Mouse (Mus musculus) embryonic facial prominence, embryonic 11.5 days (tissue): ENCODE data around the gene Smarcd2. TPM values are rescaled to one million over a fixed set of nuclear protein-coding genes. Genes with fewer than 3 reads are reported as not detected.
A peak's percentile ranks its signal among the peaks of the same experiment; 100 is the strongest.
"Not testable (repeated sequence)": the region's sequence is repeated elsewhere in the genome, so short reads cannot be mapped to it uniquely, and the experiment has no call there.

Experiments
- ATAC-seq: fragments of 200-750 bp; cut with Nextera tagmentation; replicated peaks from 2 replicates; pipeline ENCODE4 v1.8.0; 2017; ENCODE audit warnings: low read depth; ENCODE audit not compliant: insufficient number of reproducible peaks, low FRiP score, low TSS enrichment
- DNase-seq: peaks from one replicate; pipeline ENCODE4 v3.0.0-alpha.2; 2015; ENCODE audit warnings: low spot score
- H3K27ac ChIP-seq: fragments of 300-500 bp; sonication (generic); replicated peaks from 2 replicates; pipeline ENCODE4 v1.5.1; 2014; ENCODE audit warnings: mild to moderate bottlenecking, low read depth, low read length, control low read depth
- H3K27me3 ChIP-seq: fragments of 300-500 bp; sonication (generic); 2 replicates; pipeline ENCODE4 v1.6.1; 2014; ENCODE audit warnings: mild to moderate bottlenecking, low read length, moderate library complexity, mixed read lengths; ENCODE audit not compliant: control insufficient read depth, insufficient read depth
- H3K36me3 ChIP-seq: fragments of 300-500 bp; sonication (generic); replicated peaks from 2 replicates; pipeline ENCODE4 v1.6.1; 2014; ENCODE audit warnings: low read depth, mild to moderate bottlenecking, low read length, moderate library complexity, mixed read lengths; ENCODE audit not compliant: control insufficient read depth, insufficient read depth
- H3K4me1 ChIP-seq: fragments of 300-500 bp; sonication (generic); 2 replicates; pipeline ENCODE4 v1.6.1; 2014; ENCODE audit warnings: low read length, mixed read lengths; ENCODE audit not compliant: control insufficient read depth, insufficient read depth
- H3K4me2 ChIP-seq: fragments of 300-500 bp; sonication (generic); 2 replicates; pipeline ENCODE4 v1.6.1; 2014; ENCODE audit warnings: low read depth, mild to moderate bottlenecking, control low read depth, low read length, moderate library complexity
- H3K4me3 ChIP-seq: fragments of 300-500 bp; sonication (generic); 2 replicates; pipeline ENCODE4 v1.5.1; 2014; ENCODE audit warnings: low read depth, low read length, control low read depth
- H3K9ac ChIP-seq: fragments of 300-500 bp; sonication (generic); replicated peaks from 2 replicates; pipeline ENCODE4 v1.6.1; 2014; ENCODE audit warnings: mild to moderate bottlenecking, control low read depth, low read length
- H3K9me3 ChIP-seq: fragments of 300-500 bp; sonication (generic); replicated peaks from 2 replicates; pipeline ENCODE4 v1.6.1; 2016; ENCODE audit warnings: mild to moderate bottlenecking, low read length, inconsistent platforms, mixed read lengths; ENCODE audit not compliant: control insufficient read depth
- WGBS: fragments of 180-500 bp; shearing (Covaris S2); extraction: QIAGEN DNeasy Blood & Tissue Kit; methylation state at CpG from one replicate; pipeline ENCODE4 v1.1.7; 2014; 5-methylcytosine and 5-hydroxymethylcytosine counted together
- polyA plus RNA-seq: library from polyadenylated mRNA; unstranded; fragments of >200 nt; fragmentation: Nextera tagmentation; extraction: Ambion mirVana; gene quantifications from 2 replicates; pipeline ENCODE4 v1.2.1, GENCODE M21; 2014

The Smarcd2 gene
- polyA plus RNA-seq, 1 experiment from 2014 or later, result 60.6 TPM

DNA sequence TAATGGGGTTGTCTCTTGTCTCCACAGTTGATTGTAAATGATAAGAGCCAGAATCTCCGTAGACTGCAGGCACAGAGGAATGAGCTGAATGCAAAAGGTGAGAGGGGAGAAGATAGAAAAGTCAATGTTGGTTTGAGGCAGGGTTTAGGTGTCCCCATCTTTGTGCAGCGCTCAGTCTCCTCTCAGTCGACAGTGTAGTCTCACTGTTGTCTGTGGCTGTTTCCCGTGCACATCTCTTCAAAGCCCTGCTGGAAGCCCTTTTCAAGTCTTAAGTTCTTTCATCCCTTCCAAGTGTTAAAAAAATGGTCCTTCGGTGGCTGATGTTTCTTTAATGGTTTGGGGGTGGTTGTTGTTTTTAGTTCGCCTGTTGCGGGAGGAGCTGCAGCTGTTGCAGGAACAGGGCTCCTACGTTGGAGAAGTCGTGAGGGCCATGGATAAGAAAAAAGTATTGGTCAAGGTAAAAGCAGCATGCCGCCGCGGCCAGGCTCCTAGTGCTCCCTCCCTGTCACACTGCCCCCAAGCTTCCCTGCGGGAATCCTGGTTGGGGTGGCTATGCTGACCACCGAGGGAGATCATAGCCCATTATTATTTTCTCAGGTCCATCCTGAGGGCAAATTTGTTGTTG is 11.8 kb downstream of the Smarcd2 start:
- H3K4me2 ChIP-seq, result no peak overlapping the region
- ATAC-seq, result no peak
- WGBS, result 88% methylated on average over 14 of the region's 14 CpGs
- no peaks in the 10 kb centered on the region for H3K27me3 ChIP-seq
- 0 out of 2 replicates have a peak, but pooled peaks cover 2% of the 10 kb centered on the region for H3K4me1 ChIP-seq
- no peaks in the 10 kb centered on the region for H3K9me3 ChIP-seq
- no peak for DNase-seq
- no peak overlapping the region for H3K27ac ChIP-seq
- no peak overlapping the region for H3K9ac ChIP-seq
- no peak overlapping the region for H3K4me3 ChIP-seq
- H3K36me3 ChIP-seq, result peaks cover 35% of the 10 kb centered on the region

DNA sequence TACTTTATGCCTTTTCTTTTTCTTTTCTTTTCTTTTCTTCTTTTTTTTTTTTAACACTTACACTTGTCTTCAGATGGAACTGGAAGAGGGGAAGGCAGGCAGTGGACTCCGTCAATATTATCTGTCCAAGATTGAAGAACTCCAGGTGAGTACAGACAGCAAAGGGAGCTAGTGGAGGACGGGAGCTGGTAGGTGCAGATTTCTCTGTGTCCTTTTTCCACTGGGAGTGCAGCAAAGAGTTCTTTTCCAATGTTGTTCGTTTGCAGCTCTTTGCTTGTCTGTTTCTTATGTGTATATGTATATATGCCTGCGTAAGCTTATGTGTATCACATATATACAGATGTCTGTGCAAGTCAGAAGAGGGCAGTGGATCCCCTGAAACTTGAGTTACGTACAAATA is 16.0 kb downstream of the Smarcd2 start:
- H3K27me3 ChIP-seq, result no peaks in the 10 kb centered on the region
- DNase-seq (no peak), ATAC-seq (no peak)
- peak overlapping the region; percentile 59 for H3K4me3 ChIP-seq
- H3K4me2 ChIP-seq, result peak overlapping the region; percentile 59
- peak overlapping the region; percentile 65 for H3K9ac ChIP-seq
- 69% methylated on average over 5 of the region's 5 CpGs for WGBS
- no peak overlapping the region for H3K27ac ChIP-seq
- H3K9me3 ChIP-seq, result no peaks in the 10 kb centered on the region
- H3K36me3 ChIP-seq, result peaks cover 7% of the 10 kb centered on the region
- 0 out of 2 replicates have a peak, but pooled peaks cover 2% of the 10 kb centered on the region for H3K4me1 ChIP-seq

DNA sequence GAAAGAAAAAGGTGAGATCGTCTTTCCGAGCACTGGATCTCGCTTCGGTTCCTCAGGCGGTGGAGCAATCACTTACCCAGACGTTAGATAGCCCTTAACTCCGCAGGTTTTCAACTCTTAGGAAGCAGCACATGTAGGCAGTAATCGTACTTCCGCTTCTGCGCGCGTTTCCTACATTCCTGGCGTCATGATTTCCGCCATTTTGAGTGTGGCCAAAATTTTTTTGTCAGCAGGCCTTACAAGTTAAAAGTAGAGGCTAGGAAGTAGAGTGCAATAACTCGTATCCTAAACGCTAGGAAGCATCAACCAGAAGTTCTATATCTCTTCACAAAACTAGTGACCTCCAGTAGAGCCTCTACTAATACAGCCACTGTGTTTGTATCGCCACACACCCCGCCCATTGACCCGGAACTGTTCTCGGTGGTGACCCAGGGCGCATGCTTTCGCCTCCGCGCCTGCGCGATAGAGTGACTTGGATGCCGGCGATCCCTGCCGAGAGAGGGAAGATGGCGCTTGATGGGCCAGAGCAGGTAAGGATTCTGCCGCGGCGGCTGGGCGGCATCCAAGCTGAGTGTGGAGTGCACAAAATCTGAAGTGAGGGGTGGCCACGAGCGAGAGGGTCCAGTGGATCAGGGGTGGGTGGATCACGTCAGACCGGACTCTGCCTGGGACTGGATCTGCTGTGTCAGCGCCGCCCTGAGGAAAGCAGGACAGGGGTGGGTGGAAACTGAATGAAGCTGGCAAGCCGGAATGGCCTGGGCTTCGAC is 16.9 kb downstream of the Smarcd2 start, which contains the start of the genes Ftsj3 and Psmc5:
Gene Ftsj3 (minus strand): TSS at position 395 of the 767 bp plus-strand sequence.
Gene Psmc5 (plus strand): TSS at position 470 of the 767 bp plus-strand sequence.
- ATAC-seq (peak; percentile 86), DNase-seq (peak; percentile 98)
- WGBS, result under 1% methylated on average over 42 of the region's 42 CpGs
- Histone ChIP-seq H3K9me3 (no peaks in the 10 kb centered on the region), H3K27me3 (no peaks in the 10 kb centered on the region), H3K9ac (peak within 1 kb of the TSS; percentile 65), H3K27ac (no peak within 1 kb of the TSS), H3K36me3 (peaks cover 8% of the 10 kb centered on the region), H3K4me1 (0 out of 2 replicates have a peak, but pooled peaks cover 2% of the 10 kb centered on the region), H3K4me3 (peak within 1 kb of the TSS; percentile 59), H3K4me2 (peak within 1 kb of the TSS; percentile 90)

DNA sequence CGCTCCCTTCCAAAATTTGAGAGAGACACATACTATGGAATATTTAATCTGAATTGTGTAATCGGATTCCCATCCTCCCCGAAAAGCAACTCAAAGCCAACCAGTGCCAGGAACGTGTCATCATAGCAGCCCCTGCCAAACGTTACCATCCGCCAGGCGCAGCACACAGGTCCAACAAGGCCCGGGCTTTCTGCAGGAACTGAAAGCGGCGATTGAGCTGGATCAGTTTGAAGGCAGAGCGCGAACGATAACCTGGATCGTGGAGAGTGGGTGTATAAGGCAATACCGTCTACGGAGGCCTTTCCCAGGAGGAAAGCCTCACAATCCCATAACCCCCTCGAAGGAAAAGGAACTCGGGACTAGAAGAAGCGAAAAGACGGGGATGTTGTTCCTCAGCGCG is 17.6 kb downstream of the Smarcd2 start:
- peak overlapping the region; percentile 59 for H3K4me3 ChIP-seq
- ATAC-seq (no peak), DNase-seq (no peak)
- no peak overlapping the region for H3K27ac ChIP-seq
- peak overlapping the region; percentile 65 for H3K9ac ChIP-seq
- H3K9me3 ChIP-seq, result no peaks in the 10 kb centered on the region
- WGBS, result 5% methylated on average over 22 of the region's 22 CpGs
- no peaks in the 10 kb centered on the region for H3K27me3 ChIP-seq
- peak overlapping the region; percentile 90 for H3K4me2 ChIP-seq
- 0 out of 2 replicates have a peak, but pooled peaks cover 2% of the 10 kb centered on the region for H3K4me1 ChIP-seq
- H3K36me3 ChIP-seq, result peaks cover 13% of the 10 kb centered on the region

DNA sequence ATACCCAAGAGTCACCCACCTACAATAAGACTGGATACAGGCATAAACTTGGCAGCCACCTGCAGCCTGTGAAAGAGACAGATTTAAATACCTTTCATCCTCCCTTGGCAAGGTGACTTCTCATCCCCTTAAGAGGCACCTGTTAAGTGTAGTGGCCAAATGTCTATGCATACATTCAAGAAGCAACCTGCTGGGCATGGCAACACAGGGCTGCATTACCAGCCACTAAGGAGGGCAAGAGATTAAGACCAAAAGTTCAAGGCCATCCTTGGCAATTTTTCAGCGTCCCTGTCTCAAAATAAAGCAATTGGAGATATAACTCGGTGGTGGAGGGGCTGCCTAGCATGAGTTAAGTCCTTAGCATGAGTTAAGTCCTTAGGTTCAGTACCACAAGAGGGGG is 18.0 kb downstream of the Smarcd2 start:
- Histone ChIP-seq H3K9me3 (no peaks in the 10 kb centered on the region), H3K36me3 (peaks cover 17% of the 10 kb centered on the region), H3K4me2 (peak overlapping the region; percentile 90), H3K9ac (no peak overlapping the region), H3K27me3 (no peaks in the 10 kb centered on the region), H3K4me1 (0 out of 2 replicates have a peak, but pooled peaks cover 2% of the 10 kb centered on the region), H3K27ac (no peak overlapping the region), H3K4me3 (peak overlapping the region; percentile 59)
- 21% methylated on average over 2 of the region's 2 CpGs for WGBS
- ATAC-seq, result no peak
- no peak for DNase-seq

GRCm38 (mm10) chr11:106249326-106249725 is 23.4 kb downstream of the Smarcd2 start:
- H3K36me3 ChIP-seq, result peaks cover 34% of the 10 kb centered on the region

GRCm38 (mm10) chr11:106246834-106247233 is 25.9 kb downstream of the Smarcd2 start:
- no peak overlapping the region for H3K27ac ChIP-seq
- WGBS, result 94% methylated on average over 1 of the region's 1 CpGs
- peaks cover 34% of the 10 kb centered on the region for H3K36me3 ChIP-seq
- 0 out of 2 replicates have a peak, but pooled peaks cover 3% of the 10 kb centered on the region for H3K9me3 ChIP-seq
- no peaks in the 10 kb centered on the region for H3K4me1 ChIP-seq
- H3K9ac ChIP-seq, result no peak overlapping the region
- ATAC-seq, result no peak
- no peak overlapping the region for H3K4me2 ChIP-seq
- no peak overlapping the region for H3K4me3 ChIP-seq
- H3K27me3 ChIP-seq, result no peaks in the 10 kb centered on the region
- no peak for DNase-seq

More at GRCm38 (mm10) chr11:106249326-106249725, 23.4 kb downstream of the Smarcd2 start:
- H3K27me3 ChIP-seq, result no peaks in the 10 kb centered on the region
- no peak for DNase-seq
- H3K9me3 ChIP-seq, result 0 out of 2 replicates have a peak, but pooled peaks cover 3% of the 10 kb centered on the region
- ATAC-seq, result no peak
- no peak overlapping the region for H3K9ac ChIP-seq
- H3K4me3 ChIP-seq, result no peak overlapping the region
- WGBS, result 82% methylated on average over 7 of the region's 7 CpGs
- H3K27ac ChIP-seq, result no peak overlapping the region
- no peak overlapping the region for H3K4me2 ChIP-seq
- no peaks in the 10 kb centered on the region for H3K4me1 ChIP-seq

GRCm38 (mm10) chr11:106233978-106234377 is 38.8 kb downstream of the Smarcd2 start:
- 78% methylated on average over 8 of the region's 8 CpGs for whole genome bisulfite sequencing
- not testable (repeated sequence) for H3K27ac ChIP-seq, DNase-seq, H3K9me3 ChIP-seq, ATAC-seq, H3K4me1 ChIP-seq, H3K4me3 ChIP-seq, H3K4me2 ChIP-seq, H3K27me3 ChIP-seq, H3K9ac ChIP-seq
- H3K36me3 ChIP-seq, result peaks cover 12% of the 10 kb centered on the region
